Mouse (Mus musculus): ENCODE results near the gene Ell. TPM values are rescaled to one million over a fixed set of nuclear protein-coding genes. Genes with fewer than 3 reads are reported as not detected.

Ell gene
- polyA plus RNA-seq, 1 experiment from 2014 or later = 15.9 TPM

GRCm38 (mm10) chr8:70528182-70528797 is 11.0 kb upstream of the Ell start:
- Histone ChIP-seq H3K9me3 (no peaks in the 10 kb centered on the region), H3K36me3 (peaks cover 32% of the 10 kb centered on the region), H3K4me3 (replicated peaks) (peak overlapping the region; percentile 88), H3K27me3 (replicated peaks) (no peaks in the 10 kb centered on the region), H3K27ac (peak overlapping the region; percentile 92), H3K4me2 (replicated peaks) (peak overlapping the region; percentile 59), H3K9ac (peak overlapping the region; percentile 98), H3K4me1 (replicated peaks) (peaks cover 23% of the 10 kb centered on the region)
- WGBS = 22% methylated on average over 13 of the region's 13 CpGs
- ATAC-seq = no peak

GRCm38 (mm10) chr8:70529299-70529698 is 10.0 kb upstream of the Ell start:
- Histone ChIP-seq H3K4me3 (replicated peaks) (no peak overlapping the region), H3K9me3 (no peaks in the 10 kb centered on the region), H3K9ac (0 out of 2 replicates have a peak overlapping the region, but pooled peaks have one; percentile 4), H3K4me1 (replicated peaks) (peaks cover 20% of the 10 kb centered on the region), H3K36me3 (peaks cover 39% of the 10 kb centered on the region), H3K27ac (no peak overlapping the region), H3K27me3 (replicated peaks) (no peaks in the 10 kb centered on the region), H3K4me2 (replicated peaks) (peak overlapping the region; percentile 59)
- 75% methylated on average over 5 of the region's 5 CpGs for WGBS
- ATAC-seq = no peak

GRCm38 (mm10) chr8:70529741-70530161 is 9.5 kb upstream of the Ell start:
- H3K9ac ChIP-seq = no peak overlapping the region
- no peak for ATAC-seq
- peak overlapping the region; percentile 59; the same call in 1 of the 2 replicates for H3K4me2 ChIP-seq (replicated peaks)
- peaks cover 20% of the 10 kb centered on the region for H3K4me1 ChIP-seq (replicated peaks)
- H3K27me3 ChIP-seq (replicated peaks) = no peaks in the 10 kb centered on the region
- H3K9me3 ChIP-seq = no peaks in the 10 kb centered on the region
- 94% methylated on average over 3 of the region's 3 CpGs for WGBS
- no peak overlapping the region for H3K4me3 ChIP-seq (replicated peaks)
- H3K36me3 ChIP-seq = peaks cover 43% of the 10 kb centered on the region
- no peak overlapping the region for H3K27ac ChIP-seq

GRCm38 (mm10) chr8:70530314-70530713 is 8.9 kb upstream of the Ell start:
- H3K4me3 ChIP-seq (replicated peaks) = no peak overlapping the region
- no peak overlapping the region for H3K9ac ChIP-seq
- no peaks in the 10 kb centered on the region for H3K9me3 ChIP-seq
- no peak for ATAC-seq
- no peak overlapping the region for H3K4me2 ChIP-seq (replicated peaks)
- H3K36me3 ChIP-seq = peaks cover 46% of the 10 kb centered on the region
- H3K4me1 ChIP-seq (replicated peaks) = peaks cover 20% of the 10 kb centered on the region
- no peaks in the 10 kb centered on the region for H3K27me3 ChIP-seq (replicated peaks)
- 91% methylated on average over 2 of the region's 2 CpGs for WGBS
- H3K27ac ChIP-seq = no peak overlapping the region

GRCm38 (mm10) chr8:70534281-70534680 is 5.0 kb upstream of the Ell start:
- Histone ChIP-seq H3K4me2 (replicated peaks) (no peak overlapping the region), H3K27me3 (replicated peaks) (no peaks in the 10 kb centered on the region), H3K9me3 (no peaks in the 10 kb centered on the region), H3K9ac (no peak overlapping the region), H3K36me3 (peaks cover 51% of the 10 kb centered on the region), H3K4me1 (replicated peaks) (peaks cover 13% of the 10 kb centered on the region), H3K27ac (no peak overlapping the region), H3K4me3 (replicated peaks) (no peak overlapping the region)
- ATAC-seq = no peak
- WGBS = 93% methylated on average over 12 of the region's 12 CpGs

- ATAC-seq = no peak
- no peak overlapping the region for H3K4me3 ChIP-seq (replicated peaks)
- no peaks in the 10 kb centered on the region for H3K27me3 ChIP-seq (replicated peaks)
- no peak overlapping the region for H3K27ac ChIP-seq
- 92% methylated on average over 3 of the region's 3 CpGs for WGBS
- peaks cover 45% of the 10 kb centered on the region for H3K36me3 ChIP-seq
- H3K4me2 ChIP-seq (replicated peaks) = no peak overlapping the region
- peaks cover 7% of the 10 kb centered on the region for H3K4me1 ChIP-seq (replicated peaks)
- H3K9me3 ChIP-seq = no peaks in the 10 kb centered on the region
- no peak overlapping the region for H3K9ac ChIP-seq
Observed at GRCm38 (mm10) chr8:70535221-70535620, 4.0 kb upstream of the Ell start.

- Histone ChIP-seq H3K4me1 (replicated peaks) (peaks cover 12% of the 10 kb centered on the region), H3K9ac (no peak overlapping the region), H3K36me3 (peaks cover 43% of the 10 kb centered on the region), H3K9me3 (no peaks in the 10 kb centered on the region), H3K27me3 (replicated peaks) (no peaks in the 10 kb centered on the region), H3K27ac (no peak overlapping the region), H3K4me3 (replicated peaks) (no peak overlapping the region), H3K4me2 (replicated peaks) (no peak overlapping the region)
- no peak for ATAC-seq
- 86% methylated on average over 2 of the region's 2 CpGs for whole genome bisulfite sequencing
Observed at GRCm38 (mm10) chr8:70535701-70536100, 3.6 kb upstream of the Ell start.

- Histone ChIP-seq H3K36me3 (peaks cover 19% of the 10 kb centered on the region), H3K4me3 (replicated peaks) (peak overlapping the region; percentile 79), H3K9ac (peak overlapping the region; percentile 87), H3K27ac (peak overlapping the region; percentile 87), H3K4me2 (replicated peaks) (peak overlapping the region; percentile 97), H3K27me3 (replicated peaks) (no peaks in the 10 kb centered on the region), H3K9me3 (no peaks in the 10 kb centered on the region), H3K4me1 (replicated peaks) (peaks cover 22% of the 10 kb centered on the region)
- WGBS = 11% methylated on average over 24 of the region's 24 CpGs
- peak; percentile 29 for ATAC-seq
Observed at GRCm38 (mm10) chr8:70538024-70538579, 1.2 kb upstream of the Ell start.

- Histone ChIP-seq H3K4me1 (replicated peaks) (peaks cover 25% of the 10 kb centered on the region), H3K9me3 (no peaks in the 10 kb centered on the region), H3K9ac (peak overlapping the region; percentile 87), H3K4me3 (replicated peaks) (peak overlapping the region; percentile 79), H3K4me2 (replicated peaks) (peak overlapping the region; percentile 97), H3K27me3 (replicated peaks) (no peaks in the 10 kb centered on the region), H3K27ac (peak overlapping the region; percentile 90), H3K36me3 (peaks cover 16% of the 10 kb centered on the region)
- peak; percentile 80 for ATAC-seq
- WGBS = under 1% methylated on average over 32 of the region's 32 CpGs
Observed at GRCm38 (mm10) chr8:70538633-70539076, 602 bp upstream of the Ell start.

GRCm38 (mm10) chr8:70540013-70540506 is 803 bp downstream of the Ell start:
- 0 out of 2 replicates have a peak, but pooled peaks cover 5% of the 10 kb centered on the region for H3K36me3 ChIP-seq
- ATAC-seq = no peak
- H3K4me2 ChIP-seq (replicated peaks) = peak overlapping the region; percentile 97
- peak overlapping the region; percentile 87 for H3K9ac ChIP-seq
- H3K4me1 ChIP-seq (replicated peaks) = peaks cover 32% of the 10 kb centered on the region
- peak overlapping the region; percentile 79 for H3K4me3 ChIP-seq (replicated peaks)
- WGBS = 10% methylated on average over 4 of the region's 4 CpGs
- peak overlapping the region; percentile 90 for H3K27ac ChIP-seq
- H3K9me3 ChIP-seq = no peaks in the 10 kb centered on the region
- H3K27me3 ChIP-seq (replicated peaks) = no peaks in the 10 kb centered on the region

- H3K9ac ChIP-seq = peak overlapping the region; percentile 87
- 35% methylated on average over 7 of the region's 7 CpGs for WGBS
- H3K4me3 ChIP-seq (replicated peaks) = peak overlapping the region; percentile 79
- no peak for ATAC-seq
- H3K9me3 ChIP-seq = no peaks in the 10 kb centered on the region
- H3K4me1 ChIP-seq (replicated peaks) = peaks cover 32% of the 10 kb centered on the region
- H3K27ac ChIP-seq = peak overlapping the region; percentile 54
- H3K4me2 ChIP-seq (replicated peaks) = peak overlapping the region; percentile 97
- 0 out of 2 replicates have a peak, but pooled peaks cover 3% of the 10 kb centered on the region for H3K36me3 ChIP-seq
- H3K27me3 ChIP-seq (replicated peaks) = no peaks in the 10 kb centered on the region
Observed at GRCm38 (mm10) chr8:70540507-70541071, 1.3 kb downstream of the Ell start.

- H3K9ac ChIP-seq = no peak overlapping the region; the same call in 1 of the 2 replicates
- WGBS = 76% methylated on average over 5 of the region's 5 CpGs
Observed at GRCm38 (mm10) chr8:70541081-70541480, 1.8 kb downstream of the Ell start.

More at GRCm38 (mm10) chr8:70541081-70541480, 1.8 kb downstream of the Ell start:
- Histone ChIP-seq H3K27me3 (replicated peaks) (no peaks in the 10 kb centered on the region), H3K36me3 (no peaks in the 10 kb centered on the region), H3K27ac (no peak overlapping the region), H3K4me3 (replicated peaks) (peak overlapping the region; percentile 79), H3K4me1 (replicated peaks) (peaks cover 32% of the 10 kb centered on the region), H3K9me3 (no peaks in the 10 kb centered on the region), H3K4me2 (replicated peaks) (peak overlapping the region; percentile 97)
- no peak for ATAC-seq
